Mouse (Mus musculus) A20 (cell line): ENCODE results near the gene Agbl2.

Experiments used
- DNase-seq: peaks from one replicate; pipeline ENCODE4 v3.0.0-alpha.2; 2011; ENCODE audit warnings: low read depth, low spot score

Agbl2 gene

GRCm38 (mm10) chr2:90782458-90782857 is at the start of gene Agbl2:
TSS of gene Agbl2 (plus strand) at chr2:90782727.
- DNase-seq: no peak

- DNase-seq: no peak
Observed at GRCm38 (mm10) chr2:90735326-90735725, 47.2 kb upstream of the Agbl2 start.

- DNase-seq: peak; percentile 25
Observed at GRCm38 (mm10) chr2:90738801-90739200, 43.7 kb upstream of the Agbl2 start.

- DNase-seq: no peak
Observed at GRCm38 (mm10) chr2:90739327-90739726, 43.2 kb upstream of the Agbl2 start.

- no peak for DNase-seq
Observed at GRCm38 (mm10) chr2:90739921-90740320, 42.6 kb upstream of the Agbl2 start.

GRCm38 (mm10) chr2:90744285-90745052 is 38.1 kb upstream of the Agbl2 start:
- DNase-seq: peak; percentile 63

GRCm38 (mm10) chr2:90745053-90745678 is 37.4 kb upstream of the Agbl2 start, which contains the start of gene Fnbp4:
TSS of gene Fnbp4 (plus strand) at chr2:90745370.
- DNase-seq: peak; percentile 99

- no peak for DNase-seq
Observed at GRCm38 (mm10) chr2:90745740-90746537, 36.6 kb upstream of the Agbl2 start.

GRCm38 (mm10) chr2:90746538-90746865 is 36.0 kb upstream of the Agbl2 start:
- peak; percentile 31 for DNase-seq

GRCm38 (mm10) chr2:90747131-90747530 is 35.4 kb upstream of the Agbl2 start:
- no peak for DNase-seq

- DNase-seq: no peak
Observed at GRCm38 (mm10) chr2:90749676-90750459, 32.7 kb upstream of the Agbl2 start.

- DNase-seq: no peak
Observed at GRCm38 (mm10) chr2:90753565-90753964, 29.0 kb upstream of the Agbl2 start.

GRCm38 (mm10) chr2:90754188-90754587 is 28.3 kb upstream of the Agbl2 start:
- no peak for DNase-seq

GRCm38 (mm10) chr2:90765123-90765522 is 17.4 kb upstream of the Agbl2 start:
- DNase-seq: no peak

GRCm38 (mm10) chr2:90781323-90781722 is 1.2 kb upstream of the Agbl2 start:
- no peak for DNase-seq

- no peak for DNase-seq
Observed at GRCm38 (mm10) chr2:90781938-90782337, 589 bp upstream of the Agbl2 start.

- no peak for DNase-seq
Observed at GRCm38 (mm10) chr2:90782901-90783486, 467 bp downstream of the Agbl2 start.

GRCm38 (mm10) chr2:90788126-90788525 is 5.6 kb downstream of the Agbl2 start:
- no peak for DNase-seq

GRCm38 (mm10) chr2:90808241-90809126 is 26.0 kb downstream of the Agbl2 start:
- DNase-seq: no peak

- peak; percentile 59 for DNase-seq
Observed at GRCm38 (mm10) chr2:90810751-90811150, 28.2 kb downstream of the Agbl2 start.
